Mouse (Mus musculus) embryonic facial prominence, embryonic 11.5 days (tissue): ENCODE data around the gene 4931423N10Rik. TPM values are rescaled to one million over a fixed set of nuclear protein-coding genes. Genes with fewer than 3 reads are reported as not detected.
"Not testable (repeated sequence)": the region's sequence is repeated elsewhere in the genome, so short reads cannot be mapped to it uniquely, and the experiment has no call there.

ENCODE experiments used
- ATAC-seq: fragments of 200-750 bp; cut with Nextera tagmentation; replicated peaks from 2 replicates; pipeline ENCODE4 v1.8.0; 2017; ENCODE audit warnings: low read depth; ENCODE audit not compliant: insufficient number of reproducible peaks, low FRiP score, low TSS enrichment
- DNase-seq: peaks from one replicate; pipeline ENCODE4 v3.0.0-alpha.2; 2015; ENCODE audit warnings: low spot score
- H3K27ac ChIP-seq: fragments of 300-500 bp; sonication (generic); replicated peaks from 2 replicates; pipeline ENCODE4 v1.5.1; 2014; ENCODE audit warnings: mild to moderate bottlenecking, low read depth, low read length, control low read depth
- H3K27me3 ChIP-seq: fragments of 300-500 bp; sonication (generic); 2 replicates; pipeline ENCODE4 v1.6.1; 2014; ENCODE audit warnings: mild to moderate bottlenecking, low read length, moderate library complexity, mixed read lengths; ENCODE audit not compliant: control insufficient read depth, insufficient read depth
- H3K36me3 ChIP-seq: fragments of 300-500 bp; sonication (generic); replicated peaks from 2 replicates; pipeline ENCODE4 v1.6.1; 2014; ENCODE audit warnings: low read depth, mild to moderate bottlenecking, low read length, moderate library complexity, mixed read lengths; ENCODE audit not compliant: control insufficient read depth, insufficient read depth
- H3K4me1 ChIP-seq: fragments of 300-500 bp; sonication (generic); 2 replicates; pipeline ENCODE4 v1.6.1; 2014; ENCODE audit warnings: low read length, mixed read lengths; ENCODE audit not compliant: control insufficient read depth, insufficient read depth
- H3K4me2 ChIP-seq: fragments of 300-500 bp; sonication (generic); 2 replicates; pipeline ENCODE4 v1.6.1; 2014; ENCODE audit warnings: low read depth, mild to moderate bottlenecking, control low read depth, low read length, moderate library complexity
- H3K4me3 ChIP-seq: fragments of 300-500 bp; sonication (generic); 2 replicates; pipeline ENCODE4 v1.5.1; 2014; ENCODE audit warnings: low read depth, low read length, control low read depth
- H3K9ac ChIP-seq: fragments of 300-500 bp; sonication (generic); replicated peaks from 2 replicates; pipeline ENCODE4 v1.6.1; 2014; ENCODE audit warnings: mild to moderate bottlenecking, control low read depth, low read length
- H3K9me3 ChIP-seq: fragments of 300-500 bp; sonication (generic); replicated peaks from 2 replicates; pipeline ENCODE4 v1.6.1; 2016; ENCODE audit warnings: mild to moderate bottlenecking, low read length, inconsistent platforms, mixed read lengths; ENCODE audit not compliant: control insufficient read depth
- WGBS: fragments of 180-500 bp; shearing (Covaris S2); extraction: QIAGEN DNeasy Blood & Tissue Kit; methylation state at CpG from one replicate; pipeline ENCODE4 v1.1.7; 2014; 5-methylcytosine and 5-hydroxymethylcytosine counted together
- polyA plus RNA-seq: library from polyadenylated mRNA; unstranded; fragments of >200 nt; fragmentation: Nextera tagmentation; extraction: Ambion mirVana; gene quantifications from 2 replicates; pipeline ENCODE4 v1.2.1, GENCODE M21; 2014

Gene 4931423N10Rik
- polyA plus RNA-seq, 1 experiment from 2014 or later = not detected

DNA sequence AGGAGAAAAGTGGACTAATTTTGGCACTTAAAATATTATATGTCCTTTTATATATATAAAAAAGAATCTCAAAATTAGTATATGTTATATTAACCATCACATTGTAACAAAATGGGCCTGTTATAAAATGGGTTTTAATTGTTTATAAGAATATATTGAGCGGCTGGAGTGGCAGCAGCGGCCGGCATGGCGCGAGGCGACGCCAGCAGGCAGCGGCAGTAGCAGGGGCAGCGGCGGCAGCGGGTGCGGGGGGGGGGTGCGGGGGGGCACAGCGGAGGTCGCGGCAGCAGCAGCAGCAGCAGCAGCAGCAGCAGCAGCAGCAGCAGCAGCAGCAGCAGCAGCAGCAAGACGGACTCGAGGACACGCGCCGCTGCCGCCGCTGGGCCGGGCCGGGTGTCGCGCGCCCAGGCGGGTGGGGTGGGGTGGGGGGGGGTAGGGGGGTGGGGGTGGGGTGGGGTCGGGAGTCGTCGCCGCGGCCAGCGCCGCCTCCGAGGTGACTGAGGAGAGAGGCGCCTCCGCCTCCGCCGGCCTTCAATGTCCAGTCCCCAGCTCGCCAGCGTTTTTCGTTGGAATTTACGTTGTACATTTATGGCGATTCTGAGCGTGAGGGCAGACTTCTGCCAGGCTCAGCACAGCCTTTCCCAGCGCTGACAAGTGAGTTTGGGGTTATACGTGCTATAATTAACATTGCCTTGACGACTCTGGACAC lies 26.9 kb downstream of the 4931423N10Rik start:
- H3K4me3 ChIP-seq = peak overlapping the region; percentile 44
- WGBS = under 1% methylated on average over 29 of the region's 50 CpGs
- H3K9ac ChIP-seq = peak overlapping the region; percentile 37; the same call in 1 of the 2 replicates
- no peaks in the 10 kb centered on the region for H3K36me3 ChIP-seq
- H3K4me2 ChIP-seq = peak overlapping the region; percentile 71
- no peak overlapping the region for H3K27ac ChIP-seq
- peak; percentile 52 for DNase-seq
- ATAC-seq = 0 out of 2 replicates have a peak, but pooled peaks have one; percentile 59
- H3K9me3 ChIP-seq = no peaks in the 10 kb centered on the region
- H3K4me1 ChIP-seq = no peaks in the 10 kb centered on the region
- H3K27me3 ChIP-seq = no peaks in the 10 kb centered on the region

DNA sequence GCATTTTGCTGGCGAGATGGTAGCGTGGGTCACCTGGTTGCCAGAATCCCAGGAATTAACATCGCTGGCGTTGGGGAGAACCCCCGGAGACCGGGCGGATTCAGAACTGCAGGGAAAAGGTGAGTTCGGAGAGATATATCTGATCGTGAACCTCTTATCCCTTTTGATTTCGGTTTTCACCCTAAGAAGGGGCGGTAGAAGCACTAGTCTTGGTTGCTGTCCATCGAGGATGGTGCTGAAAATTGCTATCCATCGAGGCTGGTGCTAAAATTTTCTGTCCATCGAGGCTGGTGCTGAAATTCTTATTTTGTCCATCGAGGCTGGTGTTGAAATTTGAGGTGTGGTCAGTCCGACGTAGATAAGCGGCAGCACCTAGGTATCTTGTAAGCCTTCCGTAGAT lies 83.7 kb downstream of the 4931423N10Rik start:
- H3K9ac ChIP-seq, H3K27me3 ChIP-seq, ATAC-seq, H3K4me3 ChIP-seq, H3K9me3 ChIP-seq, H3K4me1 ChIP-seq, H3K36me3 ChIP-seq, H3K27ac ChIP-seq, H3K4me2 ChIP-seq: not testable (repeated sequence)
- peak; percentile 58 for DNase-seq
- 47% methylated on average over 19 of the region's 19 CpGs for WGBS

DNA sequence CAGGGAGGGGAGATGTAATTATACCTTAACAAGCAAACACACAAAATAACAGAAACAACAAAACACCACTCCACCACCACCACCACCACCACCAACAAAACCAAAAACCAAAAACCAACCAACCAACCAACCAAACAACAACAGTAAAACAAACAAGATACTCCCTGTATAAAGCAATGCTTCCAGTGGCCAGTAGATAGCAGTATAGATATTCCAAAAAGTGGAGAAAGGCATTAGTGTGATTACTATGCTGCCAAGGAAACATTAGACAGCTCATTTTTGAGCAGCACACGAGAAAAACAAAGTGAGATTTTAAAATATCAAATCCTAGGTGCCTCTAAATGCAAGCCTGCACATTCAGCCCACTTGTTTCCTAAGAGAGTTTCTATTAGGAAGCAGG lies 107.6 kb downstream of the 4931423N10Rik start:
- Histone ChIP-seq H3K4me2 (no peak overlapping the region), H3K9me3 (no peaks in the 10 kb centered on the region), H3K27ac (no peak overlapping the region), H3K4me1 (no peaks in the 10 kb centered on the region), H3K4me3 (no peak overlapping the region), H3K9ac (no peak overlapping the region), H3K36me3 (no peaks in the 10 kb centered on the region), H3K27me3 (no peaks in the 10 kb centered on the region)
- WGBS = 18% methylated on average over 1 of the region's 1 CpGs
- no peak for ATAC-seq
- peak; percentile 1 for DNase-seq

Other genes starting within 250 kb of the 4931423N10Rik start
- 41.4 and 42.3 TPM in 2 replicates for gene Abi1, start 167.2 kb upstream of the 4931423N10Rik start, polyA plus RNA-seq
- gene Acbd5, start 139.3 kb upstream of the 4931423N10Rik start, polyA plus RNA-seq = 26.1 and 27.4 TPM in 2 replicates
- gene Mastl, start 51.5 kb upstream of the 4931423N10Rik start, polyA plus RNA-seq = 13.4 and 15.3 TPM in 2 replicates
- 91.4 and 100 TPM in 2 replicates for gene Yme1l1, start 51.1 kb upstream of the 4931423N10Rik start, polyA plus RNA-seq
- gene Nxph2, start 113.8 kb downstream of the 4931423N10Rik start, polyA plus RNA-seq = 0.13 and 0.15 TPM in 2 replicates